Mouse (Mus musculus): ENCODE data around the gene Kcnmb4.

DNA sequence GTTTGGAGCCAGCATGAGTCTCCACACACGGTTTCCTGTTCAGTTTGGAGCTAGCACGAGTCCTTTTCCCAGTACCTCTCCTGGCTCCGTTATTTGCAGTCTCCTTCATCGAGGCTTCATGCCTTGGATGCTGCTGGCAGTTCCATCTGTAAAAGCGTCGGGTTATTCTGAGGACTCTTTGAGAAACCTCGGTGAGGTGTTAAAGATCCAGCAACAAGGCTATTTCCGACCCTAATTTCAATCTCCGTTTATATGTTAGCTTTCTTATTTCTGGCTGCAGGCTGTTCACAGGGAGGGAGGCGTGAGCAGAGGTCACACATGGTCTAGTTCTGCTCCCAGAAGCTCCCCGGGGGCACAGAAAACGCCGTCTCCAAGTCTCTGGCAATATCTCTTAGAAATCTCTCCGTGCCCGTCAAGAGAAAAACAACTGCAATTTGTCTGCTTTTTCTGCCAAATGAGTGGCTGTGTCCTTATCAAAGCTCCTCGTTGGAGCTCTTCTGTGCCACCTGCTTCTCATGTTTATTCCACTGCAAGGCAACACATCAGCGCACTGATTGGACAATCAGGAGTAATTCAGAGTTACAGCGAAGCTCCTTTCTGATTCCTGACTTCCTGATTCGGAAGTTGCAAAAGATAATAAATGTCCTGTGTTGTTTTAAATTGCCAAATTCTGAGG lies 65.9 kb downstream of the Kcnmb4 start:
- TF ChIP-seq ZNF384 (IDR thresholded peaks at IDR 0.05; ENCODE audit: low read depth, low read length) (no peak), MAFK (IDR thresholded peaks at IDR 0.05; ENCODE audit: insufficient read depth, low read depth, low read length) (no peak), ZC3H11A (IDR thresholded peaks at IDR 0.05; ENCODE audit: borderline replicate concordance, low read depth, low read length) (no peak), HCFC1 (IDR thresholded peaks at IDR 0.05; ENCODE audit: borderline replicate concordance, insufficient read depth, low read length) (no peak), CHD2 (IDR thresholded peaks at IDR 0.05; ENCODE audit: low read depth, low read length) (no peak)

Measured in ES-E14 (cell line).